Mouse (Mus musculus): ENCODE measurements around the gene Wnk2.

DNA sequence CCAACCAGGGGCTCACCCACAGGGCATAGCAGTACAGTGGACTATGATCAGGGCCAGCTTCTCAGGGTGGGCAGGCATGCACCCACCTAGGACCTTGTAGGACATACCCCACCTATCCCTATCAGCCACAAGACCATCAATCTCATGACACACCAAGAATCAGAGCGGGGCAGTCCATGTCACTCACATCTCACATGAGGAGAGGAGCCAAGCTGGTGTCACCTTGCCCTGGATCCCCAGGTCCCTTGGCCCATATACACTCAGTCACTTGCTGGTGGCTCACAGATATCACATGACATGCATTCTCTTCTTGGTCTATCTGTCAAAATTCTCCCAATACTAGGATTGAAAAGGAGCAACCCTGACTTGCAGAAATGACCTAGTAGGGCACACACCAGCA lies 18.7 kb downstream of the Wnk2 start:
- TF ChIP-seq POLR2A (IDR thresholded peaks at IDR 0.05; ENCODE audit: borderline replicate concordance, low read depth, low read length) (no peak), CTCF (IDR thresholded peaks at IDR 0.05; ENCODE audit: low read depth, low read length) (no peak)

Measured in bone marrow macrophage, adult 2 months (primary cell).